Mouse (Mus musculus): ENCODE results near the gene Rprd1b. TPM values are rescaled to one million over a fixed set of nuclear protein-coding genes. Genes with fewer than 3 reads are reported as not detected.

Gene Rprd1b
- polyA plus RNA-seq, 1 experiment, result 11.6 TPM

- Histone ChIP-seq H3K4me3 (no peak overlapping the region), H3K79me2 (ENCODE audit: control insufficient read depth, insufficient read depth) (no peaks in the 10 kb centered on the region), H3K4me2 (ENCODE audit: low read depth) (no peak overlapping the region), H3ac (ENCODE audit: control insufficient read depth, insufficient read length) (no peak overlapping the region), H3K36me3 (ENCODE audit: control insufficient read depth, insufficient read depth) (peaks cover 6% of the 10 kb centered on the region), H3K27me3 (ENCODE audit: control insufficient read depth, insufficient read depth, insufficient read length) (no peaks in the 10 kb centered on the region)
- TF ChIP-seq CEBPB (IDR thresholded peaks at IDR 0.05; ENCODE audit: insufficient read depth, poor library complexity, severe bottlenecking), result no peak
- no peak for TF ChIP-seq E2F4 (IDR thresholded peaks at IDR 0.05; ENCODE audit: insufficient read depth)
Measured at GRCm38 (mm10) chr2:157986235-157986634, 42.1 kb upstream of the Rprd1b start.

- Histone ChIP-seq H3K4me3 (no peak overlapping the region), H3K36me3 (ENCODE audit: control insufficient read depth, insufficient read depth) (no peaks in the 10 kb centered on the region), H3K4me2 (ENCODE audit: low read depth) (no peak overlapping the region), H3K27me3 (ENCODE audit: control insufficient read depth, insufficient read depth, insufficient read length) (no peaks in the 10 kb centered on the region), H3ac (ENCODE audit: control insufficient read depth, insufficient read length) (no peak overlapping the region), H3K79me2 (ENCODE audit: control insufficient read depth, insufficient read depth) (no peaks in the 10 kb centered on the region)
- TF ChIP-seq E2F4 (IDR thresholded peaks at IDR 0.05; ENCODE audit: insufficient read depth) (no peak), CEBPB (IDR thresholded peaks at IDR 0.05; ENCODE audit: insufficient read depth, poor library complexity, severe bottlenecking) (no peak), SRF (IDR thresholded peaks at IDR 0.05; ENCODE audit: control insufficient read depth, insufficient read length, low read depth) (no peak), TCF3 (IDR thresholded peaks at IDR 0.05; ENCODE audit: insufficient read length, low read depth) (no peak), USF1 (IDR thresholded peaks at IDR 0.05; ENCODE audit: low read depth) (no peak), REST (IDR thresholded peaks at IDR 0.05; ENCODE audit: insufficient read depth, insufficient read length) (no peak), MAX (IDR thresholded peaks at IDR 0.05; ENCODE audit: low read depth) (no peak), MYOG (IDR thresholded peaks at IDR 0.05; ENCODE audit: control insufficient read depth in 1 of 3, insufficient read depth in 1 of 3, insufficient read length in 2 of 3, low read depth in 2 of 3) (no peak), TCF12 (IDR thresholded peaks at IDR 0.05; ENCODE audit: insufficient read depth, poor library complexity, severe bottlenecking) (no peak), POLR2AphosphoS2 (IDR thresholded peaks at IDR 0.05; ENCODE audit: insufficient read length, low read depth) (no peak), MYOD1 (IDR thresholded peaks at IDR 0.05; ENCODE audit: control insufficient read depth in 1 of 3, insufficient read length in 2 of 3, low read depth in 2 of 3) (no peak), POLR2A (IDR thresholded peaks at IDR 0.05; ENCODE audit: insufficient read length, low read depth) (no peak)
Measured at GRCm38 (mm10) chr2:157988416-157989190, 39.7 kb upstream of the Rprd1b start.

- TF ChIP-seq MAX (IDR thresholded peaks at IDR 0.05; ENCODE audit: low read depth) (no peak), TCF3 (IDR thresholded peaks at IDR 0.05; ENCODE audit: insufficient read length, low read depth) (no peak)
- Histone ChIP-seq H3K27me3 (ENCODE audit: control insufficient read depth, insufficient read depth, insufficient read length) (no peaks in the 10 kb centered on the region), H3ac (ENCODE audit: control insufficient read depth, insufficient read length) (no peak overlapping the region), H3K4me2 (ENCODE audit: low read depth) (no peak overlapping the region), H3K79me2 (ENCODE audit: control insufficient read depth, insufficient read depth) (no peaks in the 10 kb centered on the region), H3K36me3 (ENCODE audit: control insufficient read depth, insufficient read depth) (peaks cover 12% of the 10 kb centered on the region), H3K4me3 (no peak overlapping the region)
Measured at GRCm38 (mm10) chr2:157989946-157990345, 38.4 kb upstream of the Rprd1b start.

- Histone ChIP-seq H3ac (ENCODE audit: control insufficient read depth, insufficient read length) (no peak overlapping the region), H3K27me3 (ENCODE audit: control insufficient read depth, insufficient read depth, insufficient read length) (no peaks in the 10 kb centered on the region), H3K4me2 (ENCODE audit: low read depth) (no peak overlapping the region), H3K4me3 (no peak overlapping the region), H3K79me2 (ENCODE audit: control insufficient read depth, insufficient read depth) (no peaks in the 10 kb centered on the region), H3K36me3 (ENCODE audit: control insufficient read depth, insufficient read depth) (peaks cover 19% of the 10 kb centered on the region)
- TF ChIP-seq SRF (IDR thresholded peaks at IDR 0.05; ENCODE audit: control insufficient read depth, insufficient read length, low read depth), result no peak
- no peak for TF ChIP-seq USF1 (IDR thresholded peaks at IDR 0.05; ENCODE audit: low read depth)
- TF ChIP-seq MYOG (IDR thresholded peaks at IDR 0.05; ENCODE audit: control insufficient read depth in 1 of 3, insufficient read depth in 1 of 3, insufficient read length in 2 of 3, low read depth in 2 of 3), result no peak
- no peak for TF ChIP-seq REST (IDR thresholded peaks at IDR 0.05; ENCODE audit: insufficient read depth, insufficient read length)
- TF ChIP-seq TCF3 (IDR thresholded peaks at IDR 0.05; ENCODE audit: insufficient read length, low read depth), result no peak
- TF ChIP-seq E2F4 (IDR thresholded peaks at IDR 0.05; ENCODE audit: insufficient read depth), result no peak
- no peak for TF ChIP-seq MAX (IDR thresholded peaks at IDR 0.05; ENCODE audit: low read depth)
- TF ChIP-seq TCF12 (IDR thresholded peaks at IDR 0.05; ENCODE audit: insufficient read depth, poor library complexity, severe bottlenecking), result no peak
- no peak for TF ChIP-seq POLR2AphosphoS2 (IDR thresholded peaks at IDR 0.05; ENCODE audit: insufficient read length, low read depth)
- no peak for TF ChIP-seq MYOD1 (IDR thresholded peaks at IDR 0.05; ENCODE audit: control insufficient read depth in 1 of 3, insufficient read length in 2 of 3, low read depth in 2 of 3)
- TF ChIP-seq CEBPB (IDR thresholded peaks at IDR 0.05; ENCODE audit: insufficient read depth, poor library complexity, severe bottlenecking), result no peak
- TF ChIP-seq POLR2A (IDR thresholded peaks at IDR 0.05; ENCODE audit: insufficient read length, low read depth), result no peak
Measured at GRCm38 (mm10) chr2:157991026-157991425, 37.3 kb upstream of the Rprd1b start.

- Histone ChIP-seq H3K27me3 (ENCODE audit: control insufficient read depth, insufficient read depth, insufficient read length) (no peaks in the 10 kb centered on the region), H3K4me3 (no peak overlapping the region), H3K36me3 (ENCODE audit: control insufficient read depth, insufficient read depth) (peaks cover 25% of the 10 kb centered on the region), H3K79me2 (ENCODE audit: control insufficient read depth, insufficient read depth) (no peaks in the 10 kb centered on the region), H3ac (ENCODE audit: control insufficient read depth, insufficient read length) (no peak overlapping the region), H3K4me2 (ENCODE audit: low read depth) (no peak overlapping the region)
- no peak for TF ChIP-seq SRF (IDR thresholded peaks at IDR 0.05; ENCODE audit: control insufficient read depth, insufficient read length, low read depth)
- no peak for TF ChIP-seq POLR2A (IDR thresholded peaks at IDR 0.05; ENCODE audit: insufficient read length, low read depth)
- no peak for TF ChIP-seq POLR2AphosphoS2 (IDR thresholded peaks at IDR 0.05; ENCODE audit: insufficient read length, low read depth)
- no peak for TF ChIP-seq E2F4 (IDR thresholded peaks at IDR 0.05; ENCODE audit: insufficient read depth)
- no peak for TF ChIP-seq REST (IDR thresholded peaks at IDR 0.05; ENCODE audit: insufficient read depth, insufficient read length)
- no peak for TF ChIP-seq MYOG (IDR thresholded peaks at IDR 0.05; ENCODE audit: control insufficient read depth in 1 of 3, insufficient read depth in 1 of 3, insufficient read length in 2 of 3, low read depth in 2 of 3)
- TF ChIP-seq MYOD1 (IDR thresholded peaks at IDR 0.05; ENCODE audit: control insufficient read depth in 1 of 3, insufficient read length in 2 of 3, low read depth in 2 of 3), result no peak
- TF ChIP-seq TCF3 (IDR thresholded peaks at IDR 0.05; ENCODE audit: insufficient read length, low read depth), result no peak
- no peak for TF ChIP-seq CEBPB (IDR thresholded peaks at IDR 0.05; ENCODE audit: insufficient read depth, poor library complexity, severe bottlenecking)
- no peak for TF ChIP-seq USF1 (IDR thresholded peaks at IDR 0.05; ENCODE audit: low read depth)
- TF ChIP-seq MAX (IDR thresholded peaks at IDR 0.05; ENCODE audit: low read depth), result no peak
- no peak for TF ChIP-seq TCF12 (IDR thresholded peaks at IDR 0.05; ENCODE audit: insufficient read depth, poor library complexity, severe bottlenecking)
Measured at GRCm38 (mm10) chr2:157992501-157992900, 35.8 kb upstream of the Rprd1b start.
